Mouse (Mus musculus) bone marrow macrophage, adult 2 months (primary cell): ENCODE measurements around the gene Krt7.

Experiments
- CTCF ChIP-seq: IDR thresholded peaks from 2 replicates; pipeline ENCODE4 v1.5.1; 2012; ENCODE audit warnings: low read depth, mild to moderate bottlenecking, low read length, moderate library complexity
- POLR2A ChIP-seq: IDR thresholded peaks from 2 replicates; pipeline ENCODE4 v1.6.1; 2012; ENCODE audit warnings: mild to moderate bottlenecking, low read depth, low read length, borderline replicate concordance

- TF ChIP-seq CTCF (no peak), POLR2A (no peak)
Observed at GRCm38 (mm10) chr15:101378646-101379045, 32.2 kb upstream of the Krt7 start.
